Mouse (Mus musculus): Measurements from ENCODE around the gene Mcl1.

- TF ChIP-seq CTCF (IDR thresholded peaks at IDR 0.05; ENCODE audit: borderline replicate concordance, insufficient read depth, low read depth, low read length) (no peak), POLR2A (IDR thresholded peaks at IDR 0.05; ENCODE audit: borderline replicate concordance, insufficient read depth, low read length) (no peak)
Observed at GRCm38 (mm10) chr3:95668026-95668425, 9.4 kb downstream of the Mcl1 start.
